Mouse (Mus musculus): ENCODE measurements around the gene Tmem132b. TPM values are rescaled to one million over a fixed set of nuclear protein-coding genes. Genes with fewer than 3 reads are reported as not detected.

Tmem132b gene
- total and polyA plus RNA-seq, 3 experiments = not detected

- DNase-seq (ENCODE audit: extremely low read depth) = no peak
- H3K36me3 ChIP-seq (replicated peaks in 1 of 2; ENCODE audit: control insufficient read depth in 1 of 2, insufficient read depth in 1 of 2, low read length in 1 of 2) = no peaks in the 10 kb centered on the region
- no peaks in the 10 kb centered on the region for H3K79me2 ChIP-seq (replicated peaks; ENCODE audit: control insufficient read depth, extremely low read depth, insufficient read depth, poor library complexity, severe bottlenecking)
- H3K9ac ChIP-seq (ENCODE audit: insufficient read depth, low read depth) = no peak overlapping the region
- H3K4me1 ChIP-seq (ENCODE audit: control insufficient read depth in 1 of 2, insufficient read depth in 2 of 2) = no peaks in the 10 kb centered on the region
- H3K27me3 ChIP-seq (replicated peaks) = no peaks in the 10 kb centered on the region
- no peak overlapping the region for H3K4me2 ChIP-seq (ENCODE audit: insufficient read depth, low read depth, poor library complexity, severe bottlenecking)
- H3K4me3 ChIP-seq (replicated peaks in 1 of 3; ENCODE audit: low read depth in 2 of 3, low read length in 2 of 3, poor library complexity in 1 of 3) = no peak overlapping the region
- dilution Hi-C loops (cut with MboI; ENCODE audit: extremely low pct_ligation_motif_present, extremely low pct_unique_long_range_greater_than_20kb, low sequenced_read_pairs) (no loop called here), in situ Hi-C loops (cut with MboI; ENCODE audit: low pct_ligation_motif_present, low pct_unique_long_range_greater_than_20kb, low sequenced_read_pairs) (no loop called here)
- peaks cover 76% of the 10 kb centered on the region for H3K9me3 ChIP-seq (replicated peaks; ENCODE audit: low read length)
- TF ChIP-seq KAT2A (IDR thresholded peaks at IDR 0.05; ENCODE audit: insufficient replicate concordance, low read length) (no peak), USF1 (IDR thresholded peaks at IDR 0.05; ENCODE audit: low read depth, low read length) (no peak), RAD21 (IDR thresholded peaks at IDR 0.05; ENCODE audit: low read depth, low read length) (no peak), HCFC1 (IDR thresholded peaks at IDR 0.05; ENCODE audit: low read depth, low read length) (no peak), PAX5 (IDR thresholded peaks at IDR 0.05; ENCODE audit: low read length) (no peak), MXI1 (IDR thresholded peaks at IDR 0.05; ENCODE audit: low read depth, low read length) (no peak), GABPA (IDR thresholded peaks at IDR 0.05; ENCODE audit: insufficient replicate concordance, low read depth, low read length) (no peak), ZNF384 (IDR thresholded peaks at IDR 0.05; ENCODE audit: low read depth, low read length) (no peak), ELF1 (IDR thresholded peaks at IDR 0.05; ENCODE audit: low read depth, low read length) (no peak), MAFK (IDR thresholded peaks at IDR 0.05; ENCODE audit: insufficient replicate concordance, low read length) (no peak), ZKSCAN1 (IDR thresholded peaks at IDR 0.05; ENCODE audit: borderline replicate concordance, low read depth, low read length) (no peak), TBP (conservative IDR thresholded peaks at IDR 0.05; ENCODE audit: low read depth, low read length) (no peak), CTCF (conservative IDR thresholded peaks at IDR 0.05 in 1 of 2, IDR thresholded peaks at IDR 0.05 in 1 of 2; ENCODE audit: low read depth in 2 of 2, low read length in 2 of 2) (no peak), ZC3H11A (IDR thresholded peaks at IDR 0.05; ENCODE audit: low read depth, low read length) (no peak), MEF2A (IDR thresholded peaks at IDR 0.05; ENCODE audit: borderline replicate concordance, low read depth, low read length) (no peak), SIN3A (IDR thresholded peaks at IDR 0.05; ENCODE audit: low read length) (no peak), IRF4 (IDR thresholded peaks at IDR 0.05; ENCODE audit: low read depth, low read length) (no peak), SMC3 (IDR thresholded peaks at IDR 0.05; ENCODE audit: low read depth, low read length) (no peak)
- no peak overlapping the region for H3K27ac ChIP-seq (ENCODE audit: insufficient read depth, low read depth)
Measured at GRCm38 (mm10) chr5:125751481-125751880, 219.9 kb downstream of the Tmem132b start.

- no peaks in the 10 kb centered on the region for H3K27me3 ChIP-seq (replicated peaks)
- no peaks in the 10 kb centered on the region for H3K4me1 ChIP-seq (ENCODE audit: control insufficient read depth in 1 of 2, insufficient read depth in 2 of 2)
- no peak overlapping the region for H3K9ac ChIP-seq (ENCODE audit: insufficient read depth, low read depth)
- H3K4me2 ChIP-seq (ENCODE audit: insufficient read depth, low read depth, poor library complexity, severe bottlenecking) = no peak overlapping the region
- dilution Hi-C loops (cut with MboI; ENCODE audit: extremely low pct_ligation_motif_present, extremely low pct_unique_long_range_greater_than_20kb, low sequenced_read_pairs) = no loop called here
- TF ChIP-seq HCFC1 (IDR thresholded peaks at IDR 0.05; ENCODE audit: low read depth, low read length) (no peak), USF1 (IDR thresholded peaks at IDR 0.05; ENCODE audit: low read depth, low read length) (no peak), E2F4 (IDR thresholded peaks at IDR 0.05; ENCODE audit: insufficient replicate concordance, low read depth, low read length) (no peak), MXI1 (IDR thresholded peaks at IDR 0.05; ENCODE audit: low read depth, low read length) (no peak), MYC (IDR thresholded peaks at IDR 0.05; ENCODE audit: low read depth, low read length) (no peak), MEF2A (IDR thresholded peaks at IDR 0.05; ENCODE audit: borderline replicate concordance, low read depth, low read length) (no peak), ETS1 (conservative IDR thresholded peaks at IDR 0.05; ENCODE audit: low read depth, low read length) (no peak), MAX (IDR thresholded peaks at IDR 0.05; ENCODE audit: low read length) (no peak), ZC3H11A (IDR thresholded peaks at IDR 0.05; ENCODE audit: low read depth, low read length) (no peak), RAD21 (IDR thresholded peaks at IDR 0.05; ENCODE audit: low read depth, low read length) (no peak), JUND (conservative IDR thresholded peaks at IDR 0.05; ENCODE audit: low read depth, low read length) (no peak), UBTF (IDR thresholded peaks at IDR 0.05; ENCODE audit: low read depth, low read length) (no peak), IRF4 (IDR thresholded peaks at IDR 0.05; ENCODE audit: low read depth, low read length) (no peak)
- no peak overlapping the region for H3K27ac ChIP-seq (ENCODE audit: insufficient read depth, low read depth)
- DNase-seq (ENCODE audit: extremely low read depth) = no peak
- H3K36me3 ChIP-seq (replicated peaks in 1 of 2; ENCODE audit: control insufficient read depth in 1 of 2, insufficient read depth in 1 of 2, low read length in 1 of 2) = no peaks in the 10 kb centered on the region
- peaks cover 77% of the 10 kb centered on the region for H3K9me3 ChIP-seq (replicated peaks; ENCODE audit: low read length)
- H3K4me3 ChIP-seq (replicated peaks in 1 of 3; ENCODE audit: low read depth in 2 of 3, low read length in 2 of 3, poor library complexity in 1 of 3) = no peak overlapping the region
- no peaks in the 10 kb centered on the region for H3K79me2 ChIP-seq (replicated peaks; ENCODE audit: control insufficient read depth, extremely low read depth, insufficient read depth, poor library complexity, severe bottlenecking)
- in situ Hi-C loops (cut with MboI; ENCODE audit: low pct_ligation_motif_present, low pct_unique_long_range_greater_than_20kb, low sequenced_read_pairs) = no loop called here
Measured at GRCm38 (mm10) chr5:125752546-125752945, 221.0 kb downstream of the Tmem132b start.
